Mouse (Mus musculus): ENCODE results near the gene Snrnp35. TPM values are rescaled to one million over a fixed set of nuclear protein-coding genes. Genes with fewer than 3 reads are reported as not detected.

Gene Snrnp35
- polyA plus RNA-seq, 1 experiment from 2014 or later = 9.2 TPM

DNA sequence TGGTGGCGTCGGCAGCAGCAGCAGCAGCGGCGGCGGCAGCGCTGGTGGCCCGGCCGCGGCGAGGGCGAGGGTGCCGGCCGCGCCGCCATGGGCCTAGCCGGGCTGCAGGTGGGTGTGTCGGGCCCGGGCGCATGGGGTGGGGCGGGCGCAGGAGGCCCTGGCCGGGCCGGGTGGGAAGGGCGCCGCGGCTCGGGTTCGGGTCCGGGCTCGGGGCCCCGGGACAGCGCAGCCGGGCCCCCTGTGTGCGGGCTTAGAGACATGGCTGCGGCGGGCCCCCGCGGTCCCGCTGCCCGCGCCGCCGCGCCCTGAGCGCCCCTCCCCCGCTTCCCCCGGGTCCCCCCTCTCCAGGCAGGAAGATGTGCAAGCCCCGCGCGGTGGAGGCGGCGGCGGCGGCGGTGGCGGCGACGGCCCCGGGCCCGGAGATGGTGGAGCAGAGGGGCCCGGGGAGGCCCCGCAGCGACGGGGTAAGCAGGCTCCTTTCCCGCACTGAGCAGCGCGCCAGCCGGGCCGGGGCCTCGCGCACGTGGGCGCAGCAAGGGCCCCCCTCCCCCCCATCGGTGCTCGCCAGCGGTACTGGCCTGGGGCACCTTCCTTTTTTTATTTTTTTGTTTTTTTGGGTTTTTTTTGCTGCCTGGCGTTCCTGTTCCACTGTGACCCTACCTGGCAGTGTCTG, 37.2 kb upstream of the Snrnp35 start:
- no peaks in the 10 kb centered on the region for H3K9me3 ChIP-seq (replicated peaks; ENCODE audit: control insufficient read depth, low read length)
- peaks cover 28% of the 10 kb centered on the region for H3K36me3 ChIP-seq (ENCODE audit: control insufficient read depth, insufficient read depth)
- peak overlapping the region; percentile 97 for H3K4me2 ChIP-seq (ENCODE audit: low read depth, low read length)
- ATAC-seq (ENCODE audit: low read depth) = peak; percentile 70
- H3K9ac ChIP-seq (ENCODE audit: low read depth, low read length) = peak overlapping the region; percentile 88
- H3K27me3 ChIP-seq (ENCODE audit: control insufficient read depth, insufficient read depth, low read depth, low read length) = no peaks in the 10 kb centered on the region
- H3K4me3 ChIP-seq (ENCODE audit: low read depth, low read length) = peak overlapping the region; percentile 86
- under 1% methylated on average over 57 of the region's 77 CpGs for WGBS (ENCODE audit: insufficient replicate concordance)
- H3K27ac ChIP-seq (ENCODE audit: low read length) = peak overlapping the region; percentile 87
- peaks cover 79% of the 10 kb centered on the region for H3K4me1 ChIP-seq (ENCODE audit: control insufficient read depth, low read depth, low read length)

DNA sequence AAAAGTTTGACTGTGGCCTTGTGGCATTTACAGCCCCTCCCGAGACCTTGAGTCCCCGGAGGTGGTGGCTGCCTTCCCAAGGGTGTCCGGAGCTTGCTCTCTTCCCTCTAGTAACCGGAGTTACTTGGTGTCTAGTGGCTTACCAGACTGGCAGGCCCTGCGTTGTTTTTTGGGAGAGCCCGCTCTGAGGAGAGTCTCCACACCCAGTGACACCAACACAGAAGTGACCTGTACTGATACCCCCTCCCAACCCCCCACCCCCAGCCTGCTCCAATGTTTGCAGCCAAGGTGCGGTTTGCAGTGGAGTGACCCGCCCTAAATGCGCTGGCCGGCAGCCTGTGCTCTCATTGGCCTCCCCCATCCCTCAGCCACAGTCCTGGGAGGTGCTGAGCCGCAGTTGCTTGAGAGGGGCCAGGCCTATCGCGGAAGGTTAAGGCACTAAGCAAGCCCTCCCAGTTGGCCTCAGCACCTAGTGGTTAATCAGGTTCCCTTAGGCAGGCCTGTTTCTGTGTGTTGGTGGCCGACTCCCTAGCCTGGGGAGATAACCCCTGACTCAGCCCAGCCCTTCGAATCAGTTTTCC, 36.5 kb upstream of the Snrnp35 start:
- Histone ChIP-seq H3K27me3 (ENCODE audit: control insufficient read depth, insufficient read depth, low read depth, low read length) (no peaks in the 10 kb centered on the region), H3K9ac (ENCODE audit: low read depth, low read length) (peak overlapping the region; percentile 88), H3K27ac (ENCODE audit: low read length) (peak overlapping the region; percentile 87), H3K36me3 (ENCODE audit: control insufficient read depth, insufficient read depth) (peaks cover 34% of the 10 kb centered on the region), H3K4me3 (ENCODE audit: low read depth, low read length) (peak overlapping the region; percentile 86), H3K9me3 (replicated peaks; ENCODE audit: control insufficient read depth, low read length) (no peaks in the 10 kb centered on the region), H3K4me2 (ENCODE audit: low read depth, low read length) (peak overlapping the region; percentile 97), H3K4me1 (ENCODE audit: control insufficient read depth, low read depth, low read length) (peaks cover 84% of the 10 kb centered on the region)
- under 1% methylated on average over 15 of the region's 15 CpGs for WGBS (ENCODE audit: insufficient replicate concordance)
- peak; percentile 68 for ATAC-seq (ENCODE audit: low read depth)

GRCm38 (mm10) chr5:124449494-124449893, 33.4 kb upstream of the Snrnp35 start:
- Histone ChIP-seq H3K27me3 (ENCODE audit: control insufficient read depth, insufficient read depth, low read depth, low read length) (no peaks in the 10 kb centered on the region), H3K4me2 (ENCODE audit: low read depth, low read length) (no peak overlapping the region), H3K9me3 (replicated peaks; ENCODE audit: control insufficient read depth, low read length) (no peaks in the 10 kb centered on the region), H3K27ac (ENCODE audit: low read length) (peak overlapping the region; percentile 62), H3K4me1 (ENCODE audit: control insufficient read depth, low read depth, low read length) (peaks cover 65% of the 10 kb centered on the region), H3K9ac (ENCODE audit: low read depth, low read length) (no peak overlapping the region; the same call in 1 of the 2 replicates), H3K4me3 (ENCODE audit: low read depth, low read length) (no peak overlapping the region), H3K36me3 (ENCODE audit: control insufficient read depth, insufficient read depth) (peaks cover 61% of the 10 kb centered on the region)
- ATAC-seq (ENCODE audit: low read depth) = no peak
- WGBS (ENCODE audit: insufficient replicate concordance) = 73% methylated on average over 6 of the region's 6 CpGs

DNA sequence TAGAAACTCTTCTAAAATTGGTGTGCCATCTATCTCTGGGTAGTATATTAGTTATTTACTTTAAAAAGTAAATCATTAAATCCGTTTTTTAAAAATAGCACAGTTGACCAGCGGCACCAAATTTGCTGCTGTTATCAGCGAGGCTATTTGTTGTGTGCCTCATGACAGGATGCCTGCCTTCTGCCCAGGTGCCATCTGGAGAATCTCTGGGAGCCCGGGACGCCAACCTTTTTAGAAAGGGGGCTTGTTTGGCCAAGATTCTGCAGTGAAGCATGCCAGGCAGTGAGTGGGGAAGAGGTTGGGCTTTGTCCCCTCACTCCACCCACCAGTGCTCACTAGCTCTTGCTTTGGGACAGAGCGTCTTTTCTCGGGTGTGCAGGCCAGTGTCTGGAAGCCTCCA, 32.9 kb upstream of the Snrnp35 start:
- Histone ChIP-seq H3K4me1 (ENCODE audit: control insufficient read depth, low read depth, low read length) (peaks cover 60% of the 10 kb centered on the region), H3K4me3 (ENCODE audit: low read depth, low read length) (no peak overlapping the region), H3K9ac (ENCODE audit: low read depth, low read length) (no peak overlapping the region), H3K4me2 (ENCODE audit: low read depth, low read length) (peak overlapping the region; percentile 39; the same call in 1 of the 2 replicates), H3K27me3 (ENCODE audit: control insufficient read depth, insufficient read depth, low read depth, low read length) (no peaks in the 10 kb centered on the region), H3K36me3 (ENCODE audit: control insufficient read depth, insufficient read depth) (peaks cover 66% of the 10 kb centered on the region), H3K27ac (ENCODE audit: low read length) (peak overlapping the region; percentile 81), H3K9me3 (replicated peaks; ENCODE audit: control insufficient read depth, low read length) (no peaks in the 10 kb centered on the region)
- WGBS (ENCODE audit: insufficient replicate concordance) = 68% methylated on average over 7 of the region's 7 CpGs
- ATAC-seq (ENCODE audit: low read depth) = no peak

- H3K27ac ChIP-seq (ENCODE audit: low read length) = peak overlapping the region; percentile 81
- peaks cover 66% of the 10 kb centered on the region for H3K36me3 ChIP-seq (ENCODE audit: control insufficient read depth, insufficient read depth)
- no peaks in the 10 kb centered on the region for H3K27me3 ChIP-seq (ENCODE audit: control insufficient read depth, insufficient read depth, low read depth, low read length)
- peak overlapping the region; percentile 23 for H3K9ac ChIP-seq (ENCODE audit: low read depth, low read length)
- H3K4me3 ChIP-seq (ENCODE audit: low read depth, low read length) = peak overlapping the region; percentile 9; the same call in 1 of the 2 replicates
- H3K4me1 ChIP-seq (ENCODE audit: control insufficient read depth, low read depth, low read length) = peaks cover 59% of the 10 kb centered on the region
- WGBS (ENCODE audit: insufficient replicate concordance) = 51% methylated on average over 16 of the region's 16 CpGs
- peak; percentile 68 for ATAC-seq (ENCODE audit: low read depth)
- no peaks in the 10 kb centered on the region for H3K9me3 ChIP-seq (replicated peaks; ENCODE audit: control insufficient read depth, low read length)
- H3K4me2 ChIP-seq (ENCODE audit: low read depth, low read length) = peak overlapping the region; percentile 39
Observed at GRCm38 (mm10) chr5:124450641-124451340, 32.1 kb upstream of the Snrnp35 start.

- Histone ChIP-seq H3K9me3 (replicated peaks; ENCODE audit: control insufficient read depth, low read length) (no peaks in the 10 kb centered on the region), H3K27ac (ENCODE audit: low read length) (no peak overlapping the region; the same call in 1 of the 2 replicates), H3K36me3 (ENCODE audit: control insufficient read depth, insufficient read depth) (peaks cover 78% of the 10 kb centered on the region), H3K4me1 (ENCODE audit: control insufficient read depth, low read depth, low read length) (peaks cover 43% of the 10 kb centered on the region), H3K4me3 (ENCODE audit: low read depth, low read length) (no peak overlapping the region), H3K9ac (ENCODE audit: low read depth, low read length) (no peak overlapping the region; the same call in 1 of the 2 replicates), H3K27me3 (ENCODE audit: control insufficient read depth, insufficient read depth, low read depth, low read length) (no peaks in the 10 kb centered on the region), H3K4me2 (ENCODE audit: low read depth, low read length) (no peak overlapping the region)
- WGBS (ENCODE audit: insufficient replicate concordance) = 80% methylated on average over 15 of the region's 15 CpGs
- ATAC-seq (ENCODE audit: low read depth) = no peak
Observed at GRCm38 (mm10) chr5:124452494-124453228, 30.3 kb upstream of the Snrnp35 start.

DNA sequence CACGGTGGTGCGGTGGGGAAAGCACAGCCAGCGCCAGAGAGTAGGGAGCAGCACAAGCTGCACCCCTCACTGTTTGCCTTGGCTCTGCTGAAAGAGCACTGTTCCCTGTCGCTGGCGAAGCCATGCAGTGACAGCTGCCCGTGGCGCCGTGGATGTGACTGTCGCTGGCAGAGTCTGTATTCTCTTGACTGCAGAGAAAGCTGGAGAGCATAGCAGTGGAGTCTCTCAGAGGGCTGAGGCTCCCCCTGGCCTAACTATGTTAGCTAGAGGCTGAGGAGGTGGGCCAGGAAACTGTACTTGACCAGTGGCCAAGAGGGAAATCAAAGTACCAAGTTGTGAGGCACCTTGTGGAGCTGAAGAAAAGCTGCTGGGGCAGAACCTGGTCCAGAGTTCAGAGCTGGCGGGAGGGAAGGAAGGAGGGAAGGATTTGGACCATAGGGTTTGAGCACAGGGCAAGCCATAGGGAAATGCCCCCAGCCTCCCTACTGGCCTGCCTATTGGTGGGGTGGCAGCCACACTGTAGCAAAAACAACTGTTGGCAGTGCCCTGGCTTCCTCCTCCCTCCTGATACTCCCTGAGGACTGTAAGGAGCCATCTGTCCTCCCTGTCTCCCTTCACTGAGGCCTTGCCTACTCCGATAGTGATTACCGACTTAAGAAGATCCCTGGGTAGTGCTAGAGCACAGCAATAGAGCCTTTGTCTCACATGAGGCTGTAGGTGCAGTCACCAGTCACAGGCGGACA, 29.4 kb upstream of the Snrnp35 start:
- Histone ChIP-seq H3K27me3 (ENCODE audit: control insufficient read depth, insufficient read depth, low read depth, low read length) (no peaks in the 10 kb centered on the region), H3K27ac (ENCODE audit: low read length) (no peak overlapping the region; the same call in 1 of the 2 replicates), H3K4me2 (ENCODE audit: low read depth, low read length) (no peak overlapping the region), H3K9me3 (replicated peaks; ENCODE audit: control insufficient read depth, low read length) (no peaks in the 10 kb centered on the region), H3K9ac (ENCODE audit: low read depth, low read length) (no peak overlapping the region), H3K4me1 (ENCODE audit: control insufficient read depth, low read depth, low read length) (peaks cover 37% of the 10 kb centered on the region), H3K36me3 (ENCODE audit: control insufficient read depth, insufficient read depth) (peaks cover 80% of the 10 kb centered on the region), H3K4me3 (ENCODE audit: low read depth, low read length) (no peak overlapping the region)
- ATAC-seq (ENCODE audit: low read depth) = no peak
- WGBS (ENCODE audit: insufficient replicate concordance) = 85% methylated on average over 13 of the region's 13 CpGs

DNA sequence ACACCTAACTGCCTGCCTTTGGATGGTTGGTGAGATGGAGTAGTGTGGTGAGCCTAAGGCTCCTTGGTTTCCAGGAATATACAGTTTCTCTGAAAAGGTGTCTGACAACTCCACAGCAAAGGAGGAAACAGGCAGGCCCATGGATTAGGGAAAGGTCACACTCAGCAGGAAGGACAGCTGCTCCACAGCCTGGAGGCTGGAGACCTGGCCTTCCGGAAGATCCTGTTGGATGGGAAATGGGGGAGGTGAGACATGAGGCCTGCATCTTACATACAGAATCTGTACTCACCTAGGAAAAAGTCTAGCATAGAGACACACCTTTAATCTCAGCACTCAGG, 28.9 kb upstream of the Snrnp35 start:
- no peaks in the 10 kb centered on the region for H3K27me3 ChIP-seq (ENCODE audit: control insufficient read depth, insufficient read depth, low read depth, low read length)
- no peaks in the 10 kb centered on the region for H3K9me3 ChIP-seq (replicated peaks; ENCODE audit: control insufficient read depth, low read length)
- no peak overlapping the region for H3K27ac ChIP-seq (ENCODE audit: low read length)
- no peak for ATAC-seq (ENCODE audit: low read depth)
- WGBS (ENCODE audit: insufficient replicate concordance) = 89% methylated on average over 1 of the region's 1 CpGs
- H3K9ac ChIP-seq (ENCODE audit: low read depth, low read length) = no peak overlapping the region
- H3K4me3 ChIP-seq (ENCODE audit: low read depth, low read length) = no peak overlapping the region
- H3K4me1 ChIP-seq (ENCODE audit: control insufficient read depth, low read depth, low read length) = peaks cover 31% of the 10 kb centered on the region
- peaks cover 85% of the 10 kb centered on the region for H3K36me3 ChIP-seq (ENCODE audit: control insufficient read depth, insufficient read depth)
- no peak overlapping the region for H3K4me2 ChIP-seq (ENCODE audit: low read depth, low read length)

All from liver, embryonic 16.5 days (tissue).